Mouse (Mus musculus): Measurements from ENCODE around the gene Zfp42.

Gene Zfp42

GRCm38 (mm10) chr8:43248707-43249106 lies 58.1 kb downstream of the Zfp42 start:
- no peak for DNase-seq

Data from cerebellum, postnatal 25 days (tissue).